Mouse (Mus musculus) kidney, postnatal 0 days (tissue): ENCODE data around the gene Nhp2. TPM values are rescaled to one million over a fixed set of nuclear protein-coding genes. Genes with fewer than 3 reads are reported as not detected.

ENCODE experiments used
- ATAC-seq: fragments of 200-750 bp; cut with Nextera tagmentation; replicated peaks from 2 replicates; pipeline ENCODE4 v1.8.0; 2017; ENCODE audit warnings: low read depth, moderate number of reproducible peaks, moderate TSS enrichment, moderate library complexity; ENCODE audit not compliant: low FRiP score
- DNase-seq: peaks from one replicate; pipeline ENCODE4 v3.0.0-alpha.2; 2016; ENCODE audit warnings: low spot score
- H3K27ac ChIP-seq: fragments of 300-500 bp; sonication (generic); 2 replicates; pipeline ENCODE4 v1.5.1; 2014; ENCODE audit warnings: mild to moderate bottlenecking
- H3K27me3 ChIP-seq: fragments of 300-500 bp; sonication (generic); 2 replicates; pipeline ENCODE4 v1.6.1; 2014; ENCODE audit warnings: low read length, mixed read lengths; ENCODE audit not compliant: insufficient read depth
- H3K36me3 ChIP-seq: fragments of 300-500 bp; sonication (generic); 2 replicates; pipeline ENCODE4 v1.6.1; 2014; ENCODE audit warnings: low read length, mixed read lengths; ENCODE audit not compliant: insufficient read depth
- H3K4me1 ChIP-seq: fragments of 300-500 bp; sonication (generic); replicated peaks from 2 replicates; pipeline ENCODE4 v1.6.1; 2014; ENCODE audit warnings: antibody characterized with exemption, low read length, mixed read lengths; ENCODE audit not compliant: insufficient read depth
- H3K4me2 ChIP-seq: fragments of 300-500 bp; sonication (generic); 2 replicates; pipeline ENCODE4 v1.6.1; 2014; ENCODE audit warnings: mild to moderate bottlenecking, low read length, moderate library complexity, mixed read lengths
- H3K4me3 ChIP-seq: fragments of 300-500 bp; sonication (generic); replicated peaks from 2 replicates; pipeline ENCODE4 v1.5.1; 2014; ENCODE audit warnings: low read depth, low read length
- H3K9ac ChIP-seq: fragments of 300-500 bp; sonication (generic); 2 replicates; pipeline ENCODE4 v1.6.1; 2014; ENCODE audit warnings: low read depth, low read length
- H3K9me3 ChIP-seq: fragments of 300-500 bp; sonication (generic); replicated peaks from 2 replicates; pipeline ENCODE4 v1.6.1; 2016; ENCODE audit warnings: low read length, inconsistent platforms, mixed read lengths
- CTCF ChIP-seq: IDR thresholded peaks from 2 replicates; pipeline ENCODE4 v1.5.1; 2016; ENCODE audit warnings: antibody characterized with exemption, low read depth, mild to moderate bottlenecking, moderate library complexity
- WGBS: fragments of 180-500 bp; shearing (Covaris S2); extraction: QIAGEN DNeasy Blood & Tissue Kit; methylation state at CpG from one replicate; pipeline ENCODE4 v1.1.7; 2014; 5-methylcytosine and 5-hydroxymethylcytosine counted together
- polyA plus RNA-seq: library from polyadenylated mRNA; unstranded; fragments of >200 nt; fragmentation: Nextera tagmentation; extraction: Ambion mirVana; gene quantifications from 2 replicates; pipeline ENCODE4 v1.2.1, GENCODE M21; 2015

The Nhp2 gene
- polyA plus RNA-seq, 1 experiment from 2014 or later = 136 TPM

GRCm38 (mm10) chr11:51635525-51636322 lies 16.2 kb downstream of the Nhp2 start, which contains the start of gene Rmnd5b:
TSS of gene Rmnd5b (minus strand) at chr11:51635896.
- Histone ChIP-seq H3K9me3 (no peaks in the 10 kb centered on the region), H3K36me3 (no peaks in the 10 kb centered on the region), H3K27ac (peak within 1 kb of the TSS; percentile 88), H3K4me2 (peak within 1 kb of the TSS; percentile 85), H3K27me3 (no peaks in the 10 kb centered on the region), H3K4me1 (peaks cover 14% of the 10 kb centered on the region; the same call in 1 of the 2 replicates), H3K4me3 (peak within 1 kb of the TSS; percentile 84), H3K9ac (peak within 1 kb of the TSS; percentile 84)
- TF ChIP-seq CTCF = no peak; the same call in 1 of the 2 replicates
- under 1% methylated on average over 61 of the region's 61 CpGs for WGBS
- DNase-seq (peak; percentile 91), ATAC-seq (peak; percentile 86)

DNA sequence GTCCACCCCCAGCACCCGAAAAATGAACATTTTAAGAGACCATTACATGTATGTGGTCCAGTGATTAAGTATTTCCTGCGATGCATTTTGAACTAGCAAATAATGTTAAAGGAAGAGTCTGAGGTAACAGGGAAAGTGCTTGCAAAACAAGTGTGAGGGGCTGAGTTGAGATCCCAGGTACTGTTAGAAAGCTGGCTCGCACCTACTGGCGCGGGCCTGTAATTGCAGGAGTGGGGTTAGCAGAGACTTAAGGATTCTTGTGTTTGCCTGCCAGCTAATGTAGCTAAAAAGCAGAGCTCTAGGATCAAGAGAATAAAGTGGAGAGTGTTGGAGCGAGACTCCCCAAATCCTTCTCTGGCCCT lies 16.8 kb downstream of the Nhp2 start:
- H3K4me3 ChIP-seq = peak overlapping the region; percentile 84
- no peaks in the 10 kb centered on the region for H3K27me3 ChIP-seq
- H3K27ac ChIP-seq = peak overlapping the region; percentile 88
- H3K9ac ChIP-seq = peak overlapping the region; percentile 84
- 5% methylated on average over 6 of the region's 6 CpGs for WGBS
- DNase-seq = peak; percentile 91
- H3K4me1 ChIP-seq = peaks cover 14% of the 10 kb centered on the region; the same call in 1 of the 2 replicates
- no peaks in the 10 kb centered on the region for H3K9me3 ChIP-seq
- H3K36me3 ChIP-seq = no peaks in the 10 kb centered on the region
- peak; percentile 73 for TF ChIP-seq CTCF
- no peak for ATAC-seq
- peak overlapping the region; percentile 85 for H3K4me2 ChIP-seq

GRCm38 (mm10) chr11:51637971-51638414 lies 18.5 kb downstream of the Nhp2 start:
- peak overlapping the region; percentile 14; the same call in 1 of the 2 replicates for H3K4me3 ChIP-seq
- peak overlapping the region; percentile 46 for H3K9ac ChIP-seq
- H3K27me3 ChIP-seq = no peaks in the 10 kb centered on the region
- H3K4me2 ChIP-seq = peak overlapping the region; percentile 50
- no peak for TF ChIP-seq CTCF
- no peaks in the 10 kb centered on the region for H3K9me3 ChIP-seq
- WGBS = 5% methylated on average over 17 of the region's 17 CpGs
- peaks cover 8% of the 10 kb centered on the region; the same call in 1 of the 2 replicates for H3K4me1 ChIP-seq
- peak overlapping the region; percentile 77 for H3K27ac ChIP-seq
- no peaks in the 10 kb centered on the region for H3K36me3 ChIP-seq
- DNase-seq = peak; percentile 68
- no peak for ATAC-seq

GRCm38 (mm10) chr11:51638497-51638896 lies 19.0 kb downstream of the Nhp2 start:
- DNase-seq (no peak), ATAC-seq (no peak)
- Histone ChIP-seq H3K27ac (peak overlapping the region; percentile 77; the same call in 1 of the 2 replicates), H3K9ac (no peak overlapping the region), H3K4me3 (no peak overlapping the region), H3K4me2 (peak overlapping the region; percentile 50; the same call in 1 of the 2 replicates), H3K4me1 (peaks cover 8% of the 10 kb centered on the region; the same call in 1 of the 2 replicates), H3K36me3 (peaks cover 4% of the 10 kb centered on the region; the same call in 1 of the 2 replicates), H3K27me3 (no peaks in the 10 kb centered on the region), H3K9me3 (no peaks in the 10 kb centered on the region)
- 67% methylated on average over 5 of the region's 5 CpGs for WGBS
- no peak for TF ChIP-seq CTCF

GRCm38 (mm10) chr11:51640748-51641147 lies 21.2 kb downstream of the Nhp2 start:
- H3K27me3 ChIP-seq = no peaks in the 10 kb centered on the region
- WGBS = 79% methylated on average over 7 of the region's 7 CpGs
- ATAC-seq (no peak), DNase-seq (no peak)
- no peak overlapping the region for H3K27ac ChIP-seq
- TF ChIP-seq CTCF = no peak
- peaks cover 13% of the 10 kb centered on the region; the same call in 1 of the 2 replicates for H3K36me3 ChIP-seq
- H3K9me3 ChIP-seq = no peaks in the 10 kb centered on the region
- no peak overlapping the region for H3K4me2 ChIP-seq
- H3K4me3 ChIP-seq = no peak overlapping the region
- no peak overlapping the region for H3K9ac ChIP-seq
- peaks cover 8% of the 10 kb centered on the region; the same call in 1 of the 2 replicates for H3K4me1 ChIP-seq

GRCm38 (mm10) chr11:51643202-51643601 lies 23.7 kb downstream of the Nhp2 start:
- ATAC-seq (no peak), DNase-seq (no peak)
- Histone ChIP-seq H3K9me3 (no peaks in the 10 kb centered on the region), H3K27me3 (no peaks in the 10 kb centered on the region), H3K9ac (no peak overlapping the region), H3K4me1 (peaks cover 5% of the 10 kb centered on the region; the same call in 1 of the 2 replicates), H3K4me3 (no peak overlapping the region), H3K36me3 (peaks cover 13% of the 10 kb centered on the region; the same call in 1 of the 2 replicates), H3K27ac (no peak overlapping the region), H3K4me2 (no peak overlapping the region)
- no peak for TF ChIP-seq CTCF
- 78% methylated on average over 9 of the region's 9 CpGs for WGBS
